Mouse (Mus musculus): ENCODE results near the gene Ptpn7. TPM values are rescaled to one million over a fixed set of nuclear protein-coding genes. Genes with fewer than 3 reads are reported as not detected.

Gene Ptpn7
- polyA plus RNA-seq, 1 experiment from 2014 or later = 0.36 TPM

DNA sequence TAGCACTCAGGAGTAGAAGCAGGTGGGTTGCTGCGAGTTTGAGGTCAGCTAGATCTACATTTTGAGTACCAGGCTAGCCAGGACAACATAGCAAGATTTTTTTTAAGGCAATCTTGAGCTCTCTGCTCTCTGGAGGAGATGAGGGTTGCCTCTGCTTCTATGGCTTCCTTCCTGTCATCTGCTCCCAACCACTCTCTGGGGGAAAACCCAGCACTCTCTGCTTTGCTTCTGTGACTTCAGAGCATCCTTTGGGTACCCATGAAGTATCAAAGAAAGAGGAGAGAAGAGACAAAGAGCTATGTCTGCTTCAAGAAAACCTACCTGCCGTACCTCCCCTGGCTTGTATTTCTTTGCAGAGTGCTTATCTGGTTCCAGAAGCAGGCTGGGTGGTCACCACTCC lies 11.4 kb downstream of the Ptpn7 start:
- no peaks in the 10 kb centered on the region for H3K27me3 ChIP-seq (replicated peaks)
- no peak overlapping the region for H3K9ac ChIP-seq (replicated peaks)
- ATAC-seq (ENCODE audit: low FRiP score) = no peak
- WGBS = 94% methylated on average over 2 of the region's 2 CpGs
- H3K4me3 ChIP-seq (replicated peaks) = no peak overlapping the region
- H3K4me2 ChIP-seq = no peak overlapping the region
- no peaks in the 10 kb centered on the region for H3K9me3 ChIP-seq (replicated peaks)
- no peaks in the 10 kb centered on the region for H3K36me3 ChIP-seq
- no peak overlapping the region for H3K27ac ChIP-seq (replicated peaks)
- peaks cover 19% of the 10 kb centered on the region for H3K4me1 ChIP-seq

DNA sequence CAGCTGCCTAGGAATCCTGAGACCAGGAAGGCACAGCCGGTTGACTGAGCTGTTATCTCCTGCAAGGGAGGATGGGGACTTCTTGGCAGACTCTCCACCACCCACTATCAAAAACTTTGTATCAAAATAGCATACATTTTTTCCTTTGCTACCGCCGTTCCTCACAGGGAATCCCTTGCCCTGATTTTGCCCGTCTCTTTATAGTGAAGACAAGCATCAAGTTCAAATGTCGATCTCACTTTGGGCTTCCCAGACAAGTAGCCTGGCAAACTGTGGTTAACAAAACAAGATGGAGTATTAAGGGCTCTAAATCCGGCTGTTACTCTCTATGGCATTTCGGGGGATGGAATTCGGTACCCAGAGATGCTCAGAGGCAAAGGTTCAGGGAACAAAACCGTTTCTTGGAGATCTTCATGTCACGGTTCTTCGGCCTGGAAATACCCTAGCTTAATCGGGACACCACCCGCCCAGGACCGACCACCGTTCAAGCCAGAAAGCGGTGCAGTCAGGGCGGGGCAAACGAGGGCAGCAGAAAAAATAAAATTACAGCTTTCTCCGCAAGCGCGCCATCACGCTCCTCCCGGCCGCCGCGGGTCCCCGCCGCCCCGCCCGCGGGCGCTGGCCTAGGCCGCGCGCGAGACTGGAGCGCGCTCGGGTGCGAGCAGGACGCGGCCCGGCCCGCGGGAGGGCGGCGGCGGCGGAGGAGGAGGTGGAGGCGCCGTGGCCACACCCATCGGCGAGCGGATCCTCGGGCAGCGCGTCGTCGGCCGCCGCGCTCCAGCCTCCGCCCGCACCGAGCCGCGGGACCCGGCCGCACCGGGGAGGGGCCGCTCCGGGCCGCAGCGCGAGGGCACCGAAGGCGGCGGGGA lies 13.8 kb downstream of the Ptpn7 start, which contains the start of gene Arl8a:
Gene Arl8a (plus strand): TSS at position 748 of the 869 bp plus-strand sequence.
- WGBS = under 1% methylated on average over 68 of the region's 78 CpGs
- Histone ChIP-seq H3K27ac (replicated peaks) (peak within 1 kb of the TSS; percentile 99), H3K36me3 (0 out of 2 replicates have a peak, but pooled peaks cover under 1% of the 10 kb centered on the region), H3K27me3 (replicated peaks) (no peaks in the 10 kb centered on the region), H3K4me3 (replicated peaks) (peak within 1 kb of the TSS; percentile 99), H3K9me3 (replicated peaks) (no peaks in the 10 kb centered on the region), H3K4me1 (peaks cover 40% of the 10 kb centered on the region), H3K4me2 (peak within 1 kb of the TSS; percentile 94), H3K9ac (replicated peaks) (peak within 1 kb of the TSS; percentile 99)
- ATAC-seq (ENCODE audit: low FRiP score) = peak; percentile 87

DNA sequence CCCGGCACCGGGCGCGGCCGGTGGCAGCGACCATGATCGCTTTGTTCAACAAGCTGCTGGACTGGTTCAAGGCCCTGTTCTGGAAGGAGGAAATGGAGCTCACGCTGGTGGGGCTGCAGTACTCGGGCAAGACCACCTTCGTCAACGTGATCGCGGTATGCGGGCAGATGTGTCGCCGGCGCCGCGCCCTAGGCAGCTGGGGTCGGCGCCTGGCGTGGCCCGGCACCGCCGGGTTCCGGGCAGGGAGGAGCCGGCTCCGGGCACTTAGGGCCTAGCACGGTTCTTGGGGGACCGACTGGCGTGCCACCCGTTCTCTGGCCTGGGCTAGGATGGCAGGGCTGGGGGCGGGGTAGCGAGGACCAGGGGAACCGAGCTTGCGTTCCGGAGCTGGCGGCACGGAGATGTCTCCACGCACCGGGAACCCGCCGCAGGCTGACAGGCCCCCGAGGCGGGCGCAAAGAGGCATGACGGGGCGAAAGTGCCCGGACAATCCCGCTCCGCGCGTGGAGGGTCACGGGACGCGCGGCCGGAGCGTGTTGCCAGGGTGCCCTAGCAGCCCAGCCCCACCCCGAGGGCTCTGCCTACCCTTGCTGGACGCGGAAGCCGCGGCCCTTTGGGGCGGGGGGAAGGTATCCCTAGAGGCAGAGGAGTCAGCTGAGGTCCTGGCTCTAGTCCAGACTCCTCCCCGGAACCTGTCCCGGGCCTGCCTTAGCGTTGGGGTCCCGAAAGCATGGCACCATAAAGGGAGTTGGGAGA lies 14.6 kb downstream of the Ptpn7 start:
- ATAC-seq (ENCODE audit: low FRiP score) = peak; percentile 72

DNA sequence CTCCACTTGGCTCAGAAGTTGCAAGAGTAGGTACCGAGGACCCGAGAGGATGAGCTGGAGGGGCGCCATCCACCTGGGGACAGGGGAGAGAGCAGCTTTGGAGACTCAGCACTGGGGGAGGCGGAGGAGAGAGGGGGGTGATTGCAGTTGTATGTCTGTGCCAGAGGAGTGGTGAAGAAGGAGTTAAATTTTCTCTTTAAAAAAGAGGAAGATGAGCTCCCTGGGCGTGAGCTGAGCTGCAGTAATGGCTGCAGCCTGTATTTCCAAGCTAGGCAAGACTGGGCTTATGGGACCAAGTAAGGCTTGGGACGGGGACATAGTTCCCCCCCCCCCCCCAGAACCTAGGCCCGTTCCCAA lies 15.2 kb downstream of the Ptpn7 start:
- ATAC-seq (ENCODE audit: low FRiP score) = peak; percentile 26
- H3K9ac ChIP-seq (replicated peaks) = peak overlapping the region; percentile 99
- peak overlapping the region; percentile 99 for H3K4me3 ChIP-seq (replicated peaks)
- H3K36me3 ChIP-seq = peaks cover 11% of the 10 kb centered on the region; the same call in 1 of the 2 replicates
- H3K27ac ChIP-seq (replicated peaks) = peak overlapping the region; percentile 99
- no peaks in the 10 kb centered on the region for H3K9me3 ChIP-seq (replicated peaks)
- WGBS = 1% methylated on average over 7 of the region's 7 CpGs
- peak overlapping the region; percentile 94 for H3K4me2 ChIP-seq
- no peaks in the 10 kb centered on the region for H3K27me3 ChIP-seq (replicated peaks)
- H3K4me1 ChIP-seq = peaks cover 45% of the 10 kb centered on the region

More for the DNA sequence above, 14.6 kb downstream of the Ptpn7 start:
- Histone ChIP-seq H3K27ac (replicated peaks) (peak overlapping the region; percentile 99), H3K36me3 (peaks cover 6% of the 10 kb centered on the region; the same call in 1 of the 2 replicates), H3K4me2 (peak overlapping the region; percentile 94), H3K27me3 (replicated peaks) (no peaks in the 10 kb centered on the region), H3K9me3 (replicated peaks) (no peaks in the 10 kb centered on the region), H3K4me1 (peaks cover 40% of the 10 kb centered on the region), H3K4me3 (replicated peaks) (peak overlapping the region; percentile 99), H3K9ac (replicated peaks) (peak overlapping the region; percentile 99)
- under 1% methylated on average over 69 of the region's 69 CpGs for WGBS

DNA sequence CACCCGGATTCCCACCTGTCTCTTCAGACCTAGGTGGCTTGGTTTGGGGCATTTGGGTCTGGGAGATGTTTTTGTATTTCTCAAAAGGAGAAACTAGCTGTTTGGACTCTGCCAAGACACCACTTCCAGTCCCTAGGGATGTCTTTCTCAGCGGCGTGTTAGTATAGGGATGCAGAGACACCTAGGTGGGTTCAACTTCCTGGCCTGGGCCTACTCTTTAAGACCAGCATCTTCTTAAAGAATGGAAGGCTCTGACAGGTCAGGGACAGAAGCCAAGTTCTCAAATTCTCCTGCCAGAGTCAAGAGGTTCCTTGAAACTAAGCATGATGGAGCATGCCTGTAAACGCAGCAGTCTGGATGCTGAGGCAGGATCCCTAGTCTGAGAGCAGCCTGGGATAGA lies 16.0 kb downstream of the Ptpn7 start:
- H3K4me3 ChIP-seq (replicated peaks) = peak overlapping the region; percentile 99
- 46% methylated on average over 4 of the region's 4 CpGs for WGBS
- peak overlapping the region; percentile 99 for H3K27ac ChIP-seq (replicated peaks)
- H3K36me3 ChIP-seq = peaks cover 11% of the 10 kb centered on the region; the same call in 1 of the 2 replicates
- no peak for ATAC-seq (ENCODE audit: low FRiP score)
- H3K4me1 ChIP-seq = peaks cover 46% of the 10 kb centered on the region
- peak overlapping the region; percentile 99 for H3K9ac ChIP-seq (replicated peaks)
- no peaks in the 10 kb centered on the region for H3K9me3 ChIP-seq (replicated peaks)
- H3K4me2 ChIP-seq = peak overlapping the region; percentile 94
- no peaks in the 10 kb centered on the region for H3K27me3 ChIP-seq (replicated peaks)

DNA sequence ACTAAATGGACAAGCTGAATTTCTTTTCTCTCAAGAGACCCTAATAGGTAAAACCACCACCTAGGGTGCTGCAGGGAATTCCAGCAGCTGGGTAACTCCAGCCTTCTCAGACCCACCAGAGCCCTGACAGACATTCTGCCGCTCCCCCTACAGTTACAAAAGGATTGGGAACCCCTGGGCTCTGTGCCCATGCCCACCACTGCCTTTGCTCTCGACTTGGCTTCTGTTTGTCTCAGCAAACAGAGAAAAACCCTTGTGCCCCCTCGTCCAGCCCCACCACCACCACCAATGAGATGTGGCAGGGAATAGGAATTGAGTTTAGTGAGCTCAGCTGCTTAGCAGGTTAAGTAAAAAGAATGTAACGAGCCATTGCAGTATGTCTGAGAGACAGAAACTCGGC lies 16.5 kb downstream of the Ptpn7 start:
- Histone ChIP-seq H3K9ac (replicated peaks) (peak overlapping the region; percentile 99; the same call in 1 of the 2 replicates), H3K36me3 (peaks cover 11% of the 10 kb centered on the region; the same call in 1 of the 2 replicates), H3K4me2 (peak overlapping the region; percentile 94), H3K27me3 (replicated peaks) (no peaks in the 10 kb centered on the region), H3K4me3 (replicated peaks) (peak overlapping the region; percentile 99), H3K27ac (replicated peaks) (peak overlapping the region; percentile 99), H3K4me1 (peaks cover 50% of the 10 kb centered on the region), H3K9me3 (replicated peaks) (no peaks in the 10 kb centered on the region)
- 47% methylated on average over 5 of the region's 5 CpGs for WGBS
- no peak for ATAC-seq (ENCODE audit: low FRiP score)

DNA sequence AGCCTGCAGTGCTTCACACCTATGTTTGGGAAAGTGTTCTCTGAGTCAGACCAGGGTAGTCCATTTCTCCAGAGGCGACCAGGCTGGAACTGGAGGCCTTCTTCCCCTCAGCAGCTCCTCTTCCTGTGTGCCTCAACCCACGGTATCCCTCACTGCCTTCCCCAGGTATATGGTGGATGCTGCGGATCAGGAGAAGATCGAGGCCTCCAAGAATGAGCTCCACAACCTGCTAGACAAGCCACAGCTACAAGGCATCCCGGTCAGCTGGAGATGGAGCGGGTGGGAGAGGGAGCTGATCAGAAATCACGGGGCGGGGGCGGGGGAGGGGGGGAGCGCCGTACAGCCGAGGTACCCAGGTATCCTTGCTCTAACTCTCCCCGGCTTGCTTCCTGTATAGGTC lies 21.5 kb downstream of the Ptpn7 start:
- Histone ChIP-seq H3K4me2 (peak overlapping the region; percentile 41), H3K9me3 (replicated peaks) (no peaks in the 10 kb centered on the region), H3K36me3 (peaks cover 31% of the 10 kb centered on the region), H3K9ac (replicated peaks) (peak overlapping the region; percentile 39; the same call in 1 of the 2 replicates), H3K4me3 (replicated peaks) (no peak overlapping the region), H3K4me1 (peaks cover 47% of the 10 kb centered on the region), H3K27ac (replicated peaks) (peak overlapping the region; percentile 83), H3K27me3 (replicated peaks) (no peaks in the 10 kb centered on the region)
- ATAC-seq (ENCODE audit: low FRiP score) = no peak
- WGBS = 21% methylated on average over 12 of the region's 13 CpGs

DNA sequence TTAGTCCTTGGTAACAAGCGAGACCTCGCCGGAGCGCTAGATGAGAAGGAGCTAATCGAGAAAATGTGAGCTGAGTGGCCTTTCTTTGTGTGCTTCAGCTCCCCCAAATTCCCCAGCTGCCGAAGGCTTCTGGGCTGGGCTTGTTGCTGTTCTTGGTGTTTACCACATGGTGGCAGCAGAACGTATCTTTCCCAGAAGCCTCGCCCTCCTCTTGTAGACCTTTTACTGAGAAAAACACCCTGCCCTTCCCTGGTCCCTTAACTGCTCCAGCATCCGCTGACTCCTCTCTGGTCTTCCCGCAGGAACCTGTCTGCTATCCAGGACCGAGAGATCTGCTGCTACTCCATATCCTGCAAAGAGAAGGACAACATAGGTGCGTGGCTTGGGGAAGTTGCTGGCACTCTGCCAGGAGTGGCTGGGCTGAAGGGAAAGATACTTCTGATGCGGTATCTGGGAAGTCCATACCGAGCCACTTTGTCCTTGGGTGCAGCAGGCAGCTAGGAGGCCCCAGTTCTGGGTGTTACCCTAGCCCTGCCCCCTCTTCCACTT lies 22.0 kb downstream of the Ptpn7 start:
- Histone ChIP-seq H3K36me3 (peaks cover 31% of the 10 kb centered on the region), H3K27me3 (replicated peaks) (no peaks in the 10 kb centered on the region), H3K4me2 (peak overlapping the region; percentile 41), H3K4me1 (peaks cover 44% of the 10 kb centered on the region), H3K4me3 (replicated peaks) (no peak overlapping the region), H3K27ac (replicated peaks) (peak overlapping the region; percentile 83), H3K9me3 (replicated peaks) (no peaks in the 10 kb centered on the region), H3K9ac (replicated peaks) (peak overlapping the region; percentile 39; the same call in 1 of the 2 replicates)
- WGBS = 4% methylated on average over 14 of the region's 14 CpGs
- peak; percentile 56 for ATAC-seq (ENCODE audit: low FRiP score)

DNA sequence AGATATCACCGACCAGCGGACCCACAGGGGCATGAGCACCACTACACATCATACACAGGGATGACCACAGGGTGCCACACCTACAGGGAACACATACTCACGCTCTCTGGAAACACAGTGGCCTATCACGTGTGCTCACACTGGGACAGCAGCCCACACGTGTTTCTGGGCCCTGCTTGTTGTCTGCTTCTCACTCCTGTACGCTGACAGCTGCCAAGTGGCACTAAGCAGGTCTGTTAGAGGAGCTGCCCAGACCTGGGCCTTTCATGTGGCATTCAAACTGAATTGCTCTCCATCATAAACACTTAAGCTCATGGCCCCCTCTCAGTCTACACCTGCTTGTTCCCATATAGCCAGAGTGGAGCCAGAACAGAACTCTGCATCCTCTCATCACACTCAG lies 23.8 kb downstream of the Ptpn7 start:
- 84% methylated on average over 6 of the region's 6 CpGs for WGBS
- Histone ChIP-seq H3K27ac (replicated peaks) (peak overlapping the region; percentile 84), H3K4me2 (no peak overlapping the region), H3K36me3 (peaks cover 30% of the 10 kb centered on the region), H3K4me3 (replicated peaks) (no peak overlapping the region), H3K9me3 (replicated peaks) (no peaks in the 10 kb centered on the region), H3K9ac (replicated peaks) (no peak overlapping the region), H3K27me3 (replicated peaks) (no peaks in the 10 kb centered on the region), H3K4me1 (peaks cover 37% of the 10 kb centered on the region)
- no peak for ATAC-seq (ENCODE audit: low FRiP score)

DNA sequence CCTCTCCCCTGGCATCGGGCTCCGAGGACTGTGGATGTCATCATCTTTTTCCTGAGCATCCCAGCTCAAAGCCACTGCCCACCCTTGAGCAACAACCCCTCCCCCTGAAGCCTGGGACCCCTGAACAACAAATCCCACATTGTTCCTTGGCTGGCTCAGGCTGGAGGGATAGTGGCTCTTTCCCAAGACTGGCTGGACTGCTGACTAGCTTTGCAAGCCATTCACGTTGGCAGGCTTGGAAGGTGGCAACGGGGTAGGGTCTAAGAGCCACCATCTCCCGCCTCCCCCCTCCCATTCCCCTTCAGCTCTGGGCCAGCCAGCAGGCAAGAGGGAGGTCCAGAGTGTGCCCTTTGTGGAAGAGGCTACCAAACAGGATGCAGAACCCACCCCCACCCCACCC lies 26.1 kb downstream of the Ptpn7 start:
- H3K27ac ChIP-seq (replicated peaks) = peak overlapping the region; percentile 84
- no peak overlapping the region for H3K9ac ChIP-seq (replicated peaks)
- H3K4me3 ChIP-seq (replicated peaks) = no peak overlapping the region
- peaks cover 19% of the 10 kb centered on the region for H3K36me3 ChIP-seq
- peak; percentile 66 for ATAC-seq (ENCODE audit: low FRiP score)
- H3K27me3 ChIP-seq (replicated peaks) = no peaks in the 10 kb centered on the region
- WGBS = 54% methylated on average over 5 of the region's 5 CpGs
- H3K4me2 ChIP-seq = no peak overlapping the region
- peaks cover 30% of the 10 kb centered on the region for H3K4me1 ChIP-seq
- no peaks in the 10 kb centered on the region for H3K9me3 ChIP-seq (replicated peaks)

DNA sequence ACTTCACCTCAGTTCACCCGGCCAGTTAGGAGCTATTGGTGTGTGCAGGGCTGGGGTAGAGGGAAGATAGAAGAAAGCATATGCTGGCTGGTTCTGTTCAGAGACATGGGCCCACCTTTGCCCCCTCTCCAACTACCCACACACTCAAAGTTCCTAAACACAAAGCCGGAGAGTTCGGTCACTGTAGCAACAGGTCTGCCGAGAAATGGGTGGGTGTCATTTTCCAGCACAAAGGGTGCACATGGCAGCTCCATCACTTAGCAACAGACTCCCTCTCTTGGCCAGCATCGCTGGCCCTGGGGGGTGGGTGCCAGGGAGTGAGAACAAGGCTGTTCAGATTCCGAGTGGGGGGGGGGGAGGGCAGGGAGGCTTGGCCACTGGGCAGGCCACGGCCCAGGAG lies 26.6 kb downstream of the Ptpn7 start:
- peaks cover 19% of the 10 kb centered on the region for H3K36me3 ChIP-seq
- H3K27ac ChIP-seq (replicated peaks) = peak overlapping the region; percentile 84
- peaks cover 26% of the 10 kb centered on the region for H3K4me1 ChIP-seq
- 33% methylated on average over 7 of the region's 7 CpGs for WGBS
- H3K4me3 ChIP-seq (replicated peaks) = no peak overlapping the region
- no peak overlapping the region for H3K9ac ChIP-seq (replicated peaks)
- no peak overlapping the region for H3K4me2 ChIP-seq
- no peaks in the 10 kb centered on the region for H3K27me3 ChIP-seq (replicated peaks)
- H3K9me3 ChIP-seq (replicated peaks) = no peaks in the 10 kb centered on the region
- ATAC-seq (ENCODE audit: low FRiP score) = peak; percentile 74
